Mouse (Mus musculus) bone marrow macrophage, adult 2 months (primary cell): ENCODE results near the gene Gm10322.

Experiments used
- CTCF ChIP-seq: IDR thresholded peaks from 2 replicates; pipeline ENCODE4 v1.5.1; 2012; ENCODE audit warnings: low read depth, mild to moderate bottlenecking, low read length, moderate library complexity
- POLR2A ChIP-seq: IDR thresholded peaks from 2 replicates; pipeline ENCODE4 v1.6.1; 2012; ENCODE audit warnings: mild to moderate bottlenecking, low read depth, low read length, borderline replicate concordance

DNA sequence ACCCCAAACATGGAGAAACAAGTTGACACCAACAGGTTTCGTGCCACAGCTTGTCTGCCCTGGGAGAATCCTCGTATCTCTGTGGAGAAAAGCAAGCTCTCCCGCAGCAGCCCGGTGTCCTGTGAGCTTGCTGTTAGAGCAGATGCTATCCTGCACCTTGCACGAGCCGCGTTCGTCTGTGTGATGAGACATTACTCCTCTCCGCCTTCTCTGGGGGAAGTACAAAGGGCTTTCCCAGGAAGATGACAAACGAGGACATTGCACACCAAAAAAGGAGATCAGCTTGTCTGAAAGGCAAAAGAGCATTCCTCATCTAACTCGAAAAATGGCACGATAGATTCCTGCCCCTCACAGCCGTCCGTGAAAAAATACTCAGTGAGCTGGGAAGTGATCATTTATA is 13.0 kb upstream of the Gm10322 start:
- TF ChIP-seq POLR2A = no peak
- no peak for TF ChIP-seq CTCF
